Mouse (Mus musculus) liver, embryonic 15.5 days (tissue): ENCODE results near the gene Dnm3. TPM values are rescaled to one million over a fixed set of nuclear protein-coding genes. Genes with fewer than 3 reads are reported as not detected.

ENCODE experiments used
- ATAC-seq: fragments of 200-750 bp; cut with Nextera tagmentation; 2 replicates; pipeline ENCODE4 v1.8.0; 2017; ENCODE audit warnings: moderate number of reproducible peaks, mild to moderate bottlenecking, moderate library complexity; ENCODE audit not compliant: insufficient read depth
- H3K27ac ChIP-seq: fragments of 300-500 bp; sonication (generic); replicated peaks from 2 replicates; pipeline ENCODE4 v1.5.1; 2015; ENCODE audit warnings: mild to moderate bottlenecking, inconsistent platforms
- H3K27me3 ChIP-seq: fragments of 300-500 bp; sonication (generic); 2 replicates; pipeline ENCODE4 v1.6.1; 2015; ENCODE audit warnings: mild to moderate bottlenecking, inconsistent platforms
- H3K36me3 ChIP-seq: fragments of 300-500 bp; sonication (generic); replicated peaks from 2 replicates; pipeline ENCODE4 v1.6.1; 2015; ENCODE audit warnings: moderate library complexity, mild to moderate bottlenecking, inconsistent platforms
- H3K4me1 ChIP-seq: fragments of 300-500 bp; sonication (generic); replicated peaks from 2 replicates; pipeline ENCODE4 v1.6.1; 2015; ENCODE audit warnings: inconsistent platforms
- H3K4me2 ChIP-seq: fragments of 300-500 bp; sonication (generic); 2 replicates; pipeline ENCODE4 v1.6.1; 2015; ENCODE audit warnings: moderate library complexity, mild to moderate bottlenecking, inconsistent platforms
- H3K4me3 ChIP-seq: fragments of 300-500 bp; sonication (generic); replicated peaks from 2 replicates; pipeline ENCODE4 v1.5.1; 2015; ENCODE audit warnings: mild to moderate bottlenecking, inconsistent platforms
- H3K9ac ChIP-seq: fragments of 300-500 bp; sonication (generic); 2 replicates; pipeline ENCODE4 v1.6.1; 2015; ENCODE audit warnings: moderate library complexity, mild to moderate bottlenecking, inconsistent platforms
- H3K9me3 ChIP-seq: fragments of 300-500 bp; sonication (generic); replicated peaks from 2 replicates; pipeline ENCODE4 v1.6.1; 2016; ENCODE audit warnings: inconsistent platforms
- WGBS: fragments of 180-500 bp; shearing (Covaris S2); methylation state at CpG from one replicate; pipeline ENCODE4 v1.1.7; 2015; ENCODE audit warnings: mixed read lengths; ENCODE audit not compliant: insufficient replicate concordance; 5-methylcytosine and 5-hydroxymethylcytosine counted together
- polyA plus RNA-seq: library from polyadenylated mRNA; unstranded; fragments of >200 nt; fragmentation: Nextera tagmentation; extraction: Ambion mirVana; gene quantifications from 2 replicates; pipeline ENCODE4 v1.2.1, GENCODE M21; 2015

Gene Dnm3
- polyA plus RNA-seq, 1 experiment from 2014 or later: 1.2 TPM

DNA sequence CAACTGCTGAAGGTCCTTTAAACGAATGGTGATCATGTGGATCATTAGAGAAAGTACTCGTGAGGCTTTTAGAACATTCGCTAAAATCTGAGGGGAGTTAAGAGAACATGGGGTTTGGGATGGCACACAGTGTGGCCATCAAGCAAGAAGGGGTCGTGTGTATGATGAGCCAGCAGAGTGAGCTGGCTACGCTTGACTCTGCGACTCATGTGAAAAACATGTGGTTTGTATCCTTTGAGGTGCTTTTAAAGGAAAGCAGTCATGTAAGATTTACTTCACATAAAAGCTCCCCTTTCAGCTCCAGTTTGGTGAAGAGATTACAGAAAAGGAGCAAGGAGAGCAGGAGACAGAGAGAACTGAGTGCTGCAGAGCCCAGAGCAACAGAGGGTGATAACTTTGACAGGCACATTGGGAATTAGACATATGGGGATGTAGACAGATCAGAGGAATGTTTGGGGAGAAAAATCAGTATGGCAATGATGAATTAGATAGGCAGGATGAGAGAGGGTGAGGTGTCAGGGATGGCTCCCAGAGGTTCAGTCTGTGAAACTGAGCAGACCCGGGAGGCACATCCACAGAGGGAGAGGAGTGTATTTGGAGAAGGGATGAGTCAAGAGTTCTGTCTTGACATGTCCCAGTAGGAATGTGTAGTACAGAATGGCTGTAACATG is 234.7 kb downstream of the Dnm3 start:
- H3K4me1 ChIP-seq: no peaks in the 10 kb centered on the region
- no peaks in the 10 kb centered on the region for H3K36me3 ChIP-seq
- H3K4me3 ChIP-seq: no peak overlapping the region
- H3K9ac ChIP-seq: no peak overlapping the region
- no peaks in the 10 kb centered on the region for H3K27me3 ChIP-seq
- no peak for ATAC-seq
- H3K27ac ChIP-seq: no peak overlapping the region
- no peak overlapping the region for H3K4me2 ChIP-seq
- 58% methylated on average over 7 of the region's 7 CpGs for WGBS
- no peaks in the 10 kb centered on the region for H3K9me3 ChIP-seq

DNA sequence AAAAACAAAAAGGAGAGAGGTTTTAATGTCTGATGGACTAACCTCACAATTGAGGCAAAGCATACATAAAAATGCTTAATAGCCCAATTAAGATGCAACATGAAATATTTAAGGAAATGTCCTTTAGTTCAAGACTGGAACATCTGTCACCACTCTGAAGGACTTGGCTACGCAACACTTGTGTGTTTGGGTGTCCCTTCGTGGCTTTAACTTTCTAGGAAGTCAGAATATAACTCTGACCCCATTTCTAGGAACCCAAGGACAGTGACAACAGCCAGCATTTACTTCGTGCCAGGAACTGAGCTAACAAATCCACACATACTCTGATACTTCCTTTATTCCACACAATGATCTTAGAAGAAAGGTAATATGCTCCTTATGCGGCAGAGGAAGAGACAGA is 237.1 kb downstream of the Dnm3 start:
- Histone ChIP-seq H3K4me3 (no peak overlapping the region), H3K4me1 (no peaks in the 10 kb centered on the region), H3K36me3 (no peaks in the 10 kb centered on the region), H3K4me2 (no peak overlapping the region), H3K9me3 (no peaks in the 10 kb centered on the region), H3K9ac (no peak overlapping the region), H3K27ac (no peak overlapping the region), H3K27me3 (no peaks in the 10 kb centered on the region)
- no peak for ATAC-seq
- 52% methylated on average over 4 of the region's 4 CpGs for WGBS

DNA sequence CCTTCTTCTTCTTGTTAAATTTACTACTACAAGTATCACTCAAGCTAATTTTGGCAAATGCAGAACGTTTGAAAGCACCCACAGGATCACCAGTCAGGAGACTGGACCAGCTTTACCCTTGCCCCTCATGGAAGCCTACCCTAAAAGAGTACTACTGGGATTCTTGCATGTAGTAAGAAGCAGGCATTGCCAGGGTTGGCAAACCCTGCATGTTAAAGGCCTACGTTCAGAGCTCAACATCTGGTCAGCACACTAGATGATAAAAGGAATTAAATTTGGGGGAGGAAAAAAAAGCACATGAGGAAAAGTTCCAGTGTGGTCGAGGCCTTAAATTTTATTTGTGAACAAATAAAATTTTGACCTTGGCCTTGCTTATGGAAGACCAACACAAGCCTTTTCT is 239.2 kb downstream of the Dnm3 start:
- Histone ChIP-seq H3K4me1 (no peaks in the 10 kb centered on the region), H3K4me3 (no peak overlapping the region), H3K9me3 (no peaks in the 10 kb centered on the region), H3K27me3 (no peaks in the 10 kb centered on the region), H3K36me3 (no peaks in the 10 kb centered on the region), H3K4me2 (no peak overlapping the region), H3K27ac (no peak overlapping the region), H3K9ac (no peak overlapping the region)
- no peak for ATAC-seq
- WGBS: 35% methylated on average over 3 of the region's 3 CpGs

DNA sequence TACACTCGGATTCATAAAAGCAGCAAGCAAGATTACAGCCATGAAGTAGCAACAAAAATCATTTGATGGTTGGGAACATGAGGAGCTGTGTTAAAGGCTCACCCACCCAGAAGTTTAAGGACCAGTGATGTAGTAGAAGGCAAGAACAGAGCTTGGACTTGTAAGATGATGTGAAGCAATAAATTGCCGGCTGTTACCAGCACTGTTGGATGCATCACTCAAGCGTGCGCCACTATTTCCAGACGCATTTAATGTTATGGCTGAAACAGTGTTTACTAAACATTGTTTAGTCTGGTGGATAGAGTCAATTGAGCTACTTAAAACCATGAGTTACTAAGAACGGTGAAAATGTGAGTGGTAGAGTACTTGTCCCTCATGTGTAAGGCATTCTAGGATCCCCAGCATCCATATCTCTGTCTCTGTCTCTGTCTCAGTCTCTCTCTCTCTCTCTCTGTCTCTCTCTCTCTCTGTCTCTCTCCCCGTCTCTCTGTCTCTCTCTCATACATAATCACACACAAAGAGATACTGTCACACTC is 241.1 kb downstream of the Dnm3 start:
- WGBS: 69% methylated on average over 7 of the region's 7 CpGs

DNA sequence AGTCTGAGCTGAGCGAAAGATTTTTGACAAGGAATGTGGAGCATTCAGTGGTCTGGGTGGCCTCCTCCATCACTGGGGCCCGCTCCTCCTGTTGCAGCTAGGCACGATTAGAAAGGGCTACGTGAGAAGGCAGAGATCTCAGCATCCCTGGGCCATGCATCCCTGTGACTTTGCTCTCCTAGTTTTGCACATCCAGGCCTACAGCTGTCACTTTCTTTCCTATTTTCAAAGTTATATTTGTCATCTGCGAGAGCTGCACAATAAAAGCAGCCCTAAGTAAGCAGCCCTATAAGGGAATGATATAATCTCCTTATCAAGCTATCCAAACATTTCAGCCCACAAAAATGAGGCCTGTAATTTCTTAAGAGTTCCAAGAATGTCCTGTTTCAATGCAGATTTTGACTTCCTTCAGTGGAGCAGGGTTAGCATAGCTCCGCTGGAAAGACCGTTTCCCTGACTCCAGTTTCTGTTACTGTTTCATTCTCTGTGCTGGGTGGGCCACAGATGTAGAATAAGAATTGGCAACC is 252.2 kb downstream of the Dnm3 start:
- Histone ChIP-seq H3K36me3 (no peaks in the 10 kb centered on the region), H3K4me3 (no peak overlapping the region), H3K27me3 (no peaks in the 10 kb centered on the region), H3K4me1 (no peaks in the 10 kb centered on the region), H3K9me3 (no peaks in the 10 kb centered on the region), H3K9ac (no peak overlapping the region), H3K27ac (no peak overlapping the region), H3K4me2 (no peak overlapping the region)
- 67% methylated on average over 7 of the region's 7 CpGs for WGBS
- ATAC-seq: no peak

More for the DNA sequence above, 241.1 kb downstream of the Dnm3 start:
- no peak overlapping the region for H3K4me3 ChIP-seq
- H3K4me2 ChIP-seq: no peak overlapping the region
- H3K27me3 ChIP-seq: no peaks in the 10 kb centered on the region
- no peak for ATAC-seq
- no peaks in the 10 kb centered on the region for H3K36me3 ChIP-seq
- H3K9me3 ChIP-seq: no peaks in the 10 kb centered on the region
- H3K9ac ChIP-seq: no peak overlapping the region
- H3K4me1 ChIP-seq: no peaks in the 10 kb centered on the region
- no peak overlapping the region for H3K27ac ChIP-seq

DNA sequence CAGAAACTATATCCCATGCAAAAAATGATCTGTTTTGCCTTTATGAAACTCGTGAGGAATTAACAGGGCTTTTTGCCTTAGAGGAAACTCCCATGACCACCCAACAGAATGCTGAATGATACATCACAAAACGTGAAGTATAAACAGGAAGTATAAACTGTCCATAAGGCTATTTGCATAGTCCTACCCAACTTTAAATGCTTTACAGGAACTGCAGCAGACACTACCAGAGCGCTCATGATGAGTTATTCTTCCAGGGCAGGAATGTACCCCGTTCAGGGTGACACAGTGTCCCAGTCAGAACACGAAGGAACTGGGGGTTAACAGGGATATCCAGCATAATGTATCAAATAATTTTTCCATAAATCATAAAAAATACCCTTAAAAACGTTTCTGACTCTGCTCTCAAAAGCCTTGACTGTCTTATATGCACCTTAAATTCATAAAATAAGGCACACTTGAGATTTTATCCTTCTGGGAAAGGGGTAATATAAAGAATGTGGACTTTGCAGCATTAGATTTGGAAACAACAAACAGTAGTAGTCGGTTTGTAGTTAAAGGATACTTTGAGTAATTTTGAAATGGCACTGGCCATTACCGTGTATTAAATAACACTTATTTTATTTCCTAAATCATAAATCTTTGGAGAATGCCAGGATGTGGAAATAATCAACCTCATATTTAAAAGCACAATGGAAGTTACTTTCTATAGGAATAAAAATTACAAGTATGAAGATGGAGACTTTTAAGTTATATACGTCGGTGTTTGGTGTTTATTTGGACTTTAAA is 252.8 kb downstream of the Dnm3 start:
- Histone ChIP-seq H3K4me1 (no peaks in the 10 kb centered on the region), H3K27me3 (no peaks in the 10 kb centered on the region), H3K4me2 (no peak overlapping the region), H3K27ac (no peak overlapping the region), H3K4me3 (no peak overlapping the region), H3K9me3 (no peaks in the 10 kb centered on the region), H3K36me3 (no peaks in the 10 kb centered on the region), H3K9ac (no peak overlapping the region)
- 53% methylated on average over 10 of the region's 10 CpGs for WGBS
- ATAC-seq: no peak

DNA sequence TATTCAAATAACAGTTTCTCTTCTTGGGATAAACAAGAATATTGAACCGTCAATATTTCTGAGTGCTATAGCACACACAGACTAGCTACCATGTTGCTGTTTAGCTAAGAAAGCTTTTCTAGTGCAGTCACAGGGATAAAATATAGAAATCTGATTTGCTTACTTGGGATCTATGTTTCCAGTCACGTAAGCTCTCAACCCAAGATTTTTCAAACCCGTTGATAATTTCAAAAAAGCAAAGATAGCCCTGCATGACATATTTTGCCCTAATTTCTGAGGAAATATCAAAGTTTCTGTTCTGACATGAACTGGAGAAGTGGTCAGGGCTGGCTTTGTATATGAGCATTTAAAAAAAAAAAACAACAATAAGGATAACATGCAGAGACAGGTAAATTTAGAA is 253.8 kb downstream of the Dnm3 start:
- no peaks in the 10 kb centered on the region for H3K27me3 ChIP-seq
- 60% methylated on average over 3 of the region's 3 CpGs for WGBS
- ATAC-seq: no peak

DNA sequence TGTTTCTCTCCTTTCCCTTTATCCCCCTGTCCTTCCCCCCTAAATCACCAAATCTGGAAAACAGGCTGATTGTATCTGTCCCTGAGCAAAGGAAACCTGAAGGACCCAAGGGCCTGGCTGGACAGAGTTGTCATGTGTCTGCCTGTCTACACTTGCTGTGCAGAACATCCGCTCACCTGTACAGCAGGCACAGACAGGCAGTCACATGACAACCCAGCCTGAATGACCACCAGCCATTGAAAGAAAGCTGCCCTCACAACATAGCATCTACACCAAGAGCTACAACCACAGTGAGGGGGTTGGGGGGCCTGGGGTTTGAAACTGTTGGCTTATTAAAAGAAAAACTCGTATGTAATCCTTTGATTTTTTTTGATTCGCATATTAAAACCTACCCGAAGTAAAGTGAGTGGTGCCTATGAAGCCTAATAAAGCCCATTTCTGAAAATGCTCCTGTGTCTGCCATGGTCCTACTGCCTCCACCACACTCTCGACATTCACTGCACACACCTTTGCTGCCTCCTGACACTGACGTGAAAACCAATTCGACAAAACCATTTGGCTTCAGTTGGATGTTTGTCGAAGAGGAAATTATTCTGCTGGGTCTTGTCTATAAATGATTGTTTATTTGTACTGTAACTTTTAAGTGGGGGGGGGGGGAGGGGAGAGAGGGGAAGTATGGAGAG is 254.4 kb downstream of the Dnm3 start:
- Histone ChIP-seq H3K27me3 (no peaks in the 10 kb centered on the region), H3K4me1 (no peaks in the 10 kb centered on the region), H3K9ac (no peak overlapping the region), H3K36me3 (no peaks in the 10 kb centered on the region), H3K4me3 (no peak overlapping the region), H3K27ac (no peak overlapping the region), H3K9me3 (no peaks in the 10 kb centered on the region), H3K4me2 (no peak overlapping the region)
- 63% methylated on average over 8 of the region's 8 CpGs for WGBS
- no peak for ATAC-seq

More for the DNA sequence above, 253.8 kb downstream of the Dnm3 start:
- Histone ChIP-seq H3K27ac (no peak overlapping the region), H3K4me1 (no peaks in the 10 kb centered on the region), H3K9ac (no peak overlapping the region), H3K9me3 (no peaks in the 10 kb centered on the region), H3K4me3 (no peak overlapping the region), H3K4me2 (no peak overlapping the region), H3K36me3 (no peaks in the 10 kb centered on the region)

DNA sequence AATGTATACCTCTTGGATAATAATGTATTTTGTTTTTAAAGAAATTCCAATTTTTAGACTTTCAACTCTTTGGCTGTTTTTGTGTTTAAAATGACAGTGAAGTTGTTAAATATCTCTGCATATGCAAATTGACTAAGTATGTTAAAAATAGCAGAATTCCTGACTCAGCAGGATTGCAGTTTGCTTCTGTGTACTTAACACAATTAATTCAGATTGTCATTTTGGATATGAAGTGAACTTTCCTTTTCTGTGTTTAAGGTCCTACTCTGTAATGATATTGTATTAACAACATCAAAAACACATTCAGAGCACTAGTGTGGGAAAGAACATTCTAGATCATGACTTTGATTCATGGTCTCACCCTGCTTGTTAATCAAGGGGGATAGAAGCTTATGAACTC is 255.5 kb downstream of the Dnm3 start:
- no peak for ATAC-seq
- Histone ChIP-seq H3K36me3 (no peaks in the 10 kb centered on the region), H3K9me3 (no peaks in the 10 kb centered on the region), H3K27ac (no peak overlapping the region), H3K27me3 (no peaks in the 10 kb centered on the region), H3K4me2 (no peak overlapping the region), H3K4me3 (no peak overlapping the region), H3K9ac (no peak overlapping the region), H3K4me1 (no peaks in the 10 kb centered on the region)

DNA sequence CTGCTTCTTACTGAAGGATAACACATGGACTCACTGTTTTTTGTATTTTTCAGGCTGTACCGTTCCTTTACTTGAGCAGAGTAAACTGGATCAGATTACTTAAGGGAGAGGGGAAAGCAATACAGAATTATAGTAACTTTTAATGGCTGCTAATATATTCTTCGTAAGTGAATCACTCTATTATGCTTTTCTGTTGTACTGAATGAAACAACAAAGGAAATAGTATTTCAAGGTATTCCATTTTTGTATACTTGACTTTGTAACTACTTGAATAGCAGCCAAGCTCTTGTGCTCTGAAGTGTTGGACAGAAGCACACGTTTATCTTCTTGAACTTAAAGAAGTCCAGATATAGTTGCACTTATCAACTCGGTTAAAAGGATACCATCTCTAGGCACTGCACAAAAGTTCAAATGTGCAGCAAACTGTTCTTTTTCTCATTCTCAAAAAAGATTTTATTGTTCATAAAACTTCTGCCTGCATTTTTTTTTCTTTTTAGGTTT is 256.0 kb downstream of the Dnm3 start:
- ATAC-seq: no peak
- WGBS: 44% methylated on average over 4 of the region's 4 CpGs

DNA sequence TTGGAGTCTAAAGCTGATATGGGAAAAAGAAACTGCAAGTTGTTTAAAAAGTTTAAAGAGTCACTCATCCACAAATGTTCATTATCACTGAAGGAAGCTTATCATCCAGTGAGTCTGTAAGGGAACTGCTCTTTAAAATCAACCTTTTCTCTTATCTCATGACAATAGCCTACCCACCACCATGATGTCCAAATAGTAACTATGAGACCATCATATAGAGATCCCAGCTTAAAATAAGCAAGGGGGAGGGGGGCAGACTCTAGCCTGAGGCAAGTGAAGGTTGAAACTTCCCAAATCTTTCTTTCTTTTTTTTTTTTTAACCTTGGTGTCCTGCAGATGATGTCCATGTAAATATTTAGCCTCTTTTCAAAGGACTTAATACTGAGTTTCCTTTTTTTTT is 256.9 kb downstream of the Dnm3 start:
- Histone ChIP-seq H3K9ac (no peak overlapping the region), H3K27me3 (no peaks in the 10 kb centered on the region), H3K4me2 (no peak overlapping the region), H3K36me3 (no peaks in the 10 kb centered on the region), H3K27ac (no peak overlapping the region), H3K9me3 (no peaks in the 10 kb centered on the region), H3K4me1 (no peaks in the 10 kb centered on the region), H3K4me3 (no peak overlapping the region)
- ATAC-seq: no peak

More for the DNA sequence above, 256.0 kb downstream of the Dnm3 start:
- Histone ChIP-seq H3K4me3 (no peak overlapping the region), H3K9ac (no peak overlapping the region), H3K4me2 (no peak overlapping the region), H3K27ac (no peak overlapping the region), H3K4me1 (no peaks in the 10 kb centered on the region), H3K36me3 (no peaks in the 10 kb centered on the region), H3K9me3 (no peaks in the 10 kb centered on the region), H3K27me3 (no peaks in the 10 kb centered on the region)
